Mouse (Mus musculus) mesoderm, embryonic 11.5 days (tissue): ENCODE measurements around the gene Gm49630.
"Not testable (repeated sequence)": the region's sequence is repeated elsewhere in the genome, so short reads cannot be mapped to it uniquely, and the experiment has no call there.

ENCODE experiments used
- DNase-seq: peaks from one replicate; pipeline ENCODE4 v3.0.0-alpha.2; 2012; ENCODE audit warnings: low read depth, low spot score

Gene Gm49630

GRCm38 (mm10) chr17:7371879-7372278 lies at the start of gene Gm49630:
Gm49630 (minus strand) TSS chr17:7371979.
- not testable (repeated sequence) for DNase-seq

- DNase-seq, result not testable (repeated sequence)
These were observed 48.6 kb upstream of the Gm49630 start for GRCm38 (mm10) chr17:7420191-7420973.

- DNase-seq, result not testable (repeated sequence)
These were observed 43.0 kb upstream of the Gm49630 start for GRCm38 (mm10) chr17:7414601-7415310.

GRCm38 (mm10) chr17:7413336-7413735 lies 41.6 kb upstream of the Gm49630 start:
- not testable (repeated sequence) for DNase-seq

- not testable (repeated sequence) for DNase-seq
These were observed 28.0 kb upstream of the Gm49630 start for GRCm38 (mm10) chr17:7399770-7400169.

GRCm38 (mm10) chr17:7398198-7398847 lies 26.5 kb upstream of the Gm49630 start:
- DNase-seq, result not testable (repeated sequence)

- DNase-seq, result not testable (repeated sequence)
These were observed 25.3 kb upstream of the Gm49630 start for GRCm38 (mm10) chr17:7397079-7397478.

GRCm38 (mm10) chr17:7396288-7396687 lies 24.5 kb upstream of the Gm49630 start:
- not testable (repeated sequence) for DNase-seq

GRCm38 (mm10) chr17:7395671-7396070 lies 23.9 kb upstream of the Gm49630 start:
- DNase-seq, result not testable (repeated sequence)

GRCm38 (mm10) chr17:7395116-7395515 lies 23.3 kb upstream of the Gm49630 start:
- not testable (repeated sequence) for DNase-seq

GRCm38 (mm10) chr17:7389898-7390297 lies 18.1 kb upstream of the Gm49630 start:
- not testable (repeated sequence) for DNase-seq

- not testable (repeated sequence) for DNase-seq
These were observed 17.2 kb upstream of the Gm49630 start for GRCm38 (mm10) chr17:7388958-7389356.

- not testable (repeated sequence) for DNase-seq
These were observed 16.7 kb upstream of the Gm49630 start for GRCm38 (mm10) chr17:7388341-7388957.

- not testable (repeated sequence) for DNase-seq
These were observed 14.2 kb upstream of the Gm49630 start for GRCm38 (mm10) chr17:7386016-7386415.

- DNase-seq, result not testable (repeated sequence)
These were observed 13.6 kb upstream of the Gm49630 start, which contains the start of gene Unc93a2 for GRCm38 (mm10) chr17:7385364-7385763. Unc93a2 (minus strand) TSS chr17:7385464.

GRCm38 (mm10) chr17:7383167-7384143 lies 11.7 kb upstream of the Gm49630 start:
- DNase-seq, result not testable (repeated sequence)

- not testable (repeated sequence) for DNase-seq
These were observed 10.9 kb upstream of the Gm49630 start for GRCm38 (mm10) chr17:7382711-7383110.

GRCm38 (mm10) chr17:7377907-7378306 lies 6.1 kb upstream of the Gm49630 start:
- DNase-seq, result not testable (repeated sequence)

GRCm38 (mm10) chr17:7376951-7377700 lies 5.3 kb upstream of the Gm49630 start:
- not testable (repeated sequence) for DNase-seq
